Mouse (Mus musculus): Measurements from ENCODE around the gene Pds5b.
A peak's percentile ranks its signal among the peaks of the same experiment; 100 is the strongest.
"Not testable (repeated sequence)": the region's sequence is repeated elsewhere in the genome, so short reads cannot be mapped to it uniquely, and the experiment has no call there.

Pds5b gene

DNA sequence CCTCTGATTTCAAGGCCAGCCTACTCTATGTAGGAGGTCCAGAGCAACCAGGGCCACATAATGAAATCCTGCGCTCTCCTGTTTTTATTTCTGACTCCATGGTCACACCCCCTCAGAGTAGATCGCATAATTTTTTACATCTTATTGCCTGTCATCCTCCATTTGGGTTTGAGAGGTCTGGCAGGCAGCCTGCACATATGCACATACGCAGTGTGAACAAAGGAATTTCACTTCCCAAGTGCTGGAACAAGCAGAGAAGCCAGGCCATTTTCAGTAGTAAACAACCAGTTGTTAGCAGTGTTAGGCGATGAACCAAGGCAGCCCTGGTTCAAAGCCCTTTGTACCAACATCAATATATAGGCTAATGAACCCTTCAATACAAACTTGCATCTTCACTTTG is 147.6 kb downstream of the Pds5b start:
- DNase-seq (ENCODE audit: low read depth, low spot score), result no peak

DNA sequence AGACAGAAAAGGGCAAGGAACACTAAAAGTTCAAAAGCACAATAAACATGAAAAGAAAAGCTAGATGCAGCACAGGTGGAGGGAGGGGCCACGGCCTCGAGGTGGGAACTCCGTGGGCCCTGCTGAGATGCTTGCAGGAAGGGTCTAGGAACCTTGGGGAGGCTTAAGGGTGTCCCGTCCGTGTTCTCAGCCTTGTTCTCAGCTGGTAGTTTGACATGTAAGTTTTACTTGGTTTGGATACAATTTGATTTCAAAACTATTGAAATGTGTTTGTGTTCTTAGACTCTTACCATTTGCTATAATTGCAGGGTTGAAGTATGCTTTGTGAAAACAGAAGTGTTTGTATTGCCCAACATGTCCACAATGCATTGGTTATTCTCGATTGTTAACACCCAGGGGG is 149.2 kb downstream of the Pds5b start:
- DNase-seq (ENCODE audit: low read depth, low spot score), result no peak

DNA sequence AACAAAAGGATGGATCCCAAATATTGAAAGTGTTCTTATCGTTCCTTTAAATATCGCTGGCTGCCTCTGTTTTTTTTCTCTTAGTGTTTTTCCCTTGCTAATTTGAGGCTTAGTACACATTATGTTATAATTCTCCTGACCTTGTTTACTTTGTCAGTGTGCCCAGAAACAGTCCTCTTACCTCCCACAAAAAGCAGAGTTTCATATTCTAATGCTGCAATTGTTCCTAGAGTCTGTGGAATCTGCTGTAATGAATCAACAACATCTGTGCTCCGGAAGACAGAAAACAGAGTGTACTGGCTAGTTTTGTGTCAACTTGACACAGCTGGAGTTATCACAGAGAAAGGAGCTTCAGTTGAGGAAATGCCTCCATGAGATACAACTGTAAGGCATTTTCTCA is 149.8 kb downstream of the Pds5b start:
- DNase-seq (ENCODE audit: low read depth, low spot score), result peak; percentile 86

DNA sequence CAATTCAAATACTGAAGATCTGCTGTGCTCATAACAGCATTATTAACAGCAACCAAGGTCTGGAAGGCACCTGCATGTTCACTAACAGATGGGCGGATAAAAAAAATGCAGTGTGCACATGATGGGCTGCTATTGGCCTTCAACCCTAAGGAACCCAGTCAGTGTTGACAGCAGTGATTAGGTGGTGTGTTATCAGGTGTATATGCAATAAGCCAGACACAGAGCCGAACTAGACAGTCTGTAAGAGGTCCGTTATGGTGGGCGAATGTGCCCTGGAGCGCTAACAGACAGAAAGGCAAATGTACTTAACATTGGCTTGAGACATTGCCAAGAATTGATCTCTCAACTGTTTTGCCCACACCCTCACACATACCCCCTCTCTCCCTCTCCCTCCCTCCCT is 156.0 kb downstream of the Pds5b start:
- no peak for DNase-seq (ENCODE audit: low read depth, low spot score)

DNA sequence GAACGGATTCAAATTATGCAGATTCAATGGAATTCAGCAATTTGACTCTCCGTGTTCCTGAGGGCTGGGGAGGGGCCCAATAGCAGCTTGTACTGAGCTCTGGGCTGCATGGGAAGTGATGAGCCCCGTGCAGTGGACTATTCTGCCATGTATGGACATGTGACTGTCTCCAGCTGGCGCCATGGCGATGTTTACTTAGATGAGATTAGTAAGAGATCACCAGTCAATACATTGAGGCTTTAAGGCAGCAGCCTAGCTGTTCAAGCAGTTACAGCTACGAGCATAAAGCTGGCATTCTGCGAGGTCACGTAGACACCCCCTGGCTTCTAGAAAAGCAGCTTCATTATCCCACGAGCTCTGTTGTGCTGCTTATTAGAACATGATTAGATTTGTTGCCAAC is 157.2 kb downstream of the Pds5b start:
- DNase-seq (ENCODE audit: low read depth, low spot score), result no peak

DNA sequence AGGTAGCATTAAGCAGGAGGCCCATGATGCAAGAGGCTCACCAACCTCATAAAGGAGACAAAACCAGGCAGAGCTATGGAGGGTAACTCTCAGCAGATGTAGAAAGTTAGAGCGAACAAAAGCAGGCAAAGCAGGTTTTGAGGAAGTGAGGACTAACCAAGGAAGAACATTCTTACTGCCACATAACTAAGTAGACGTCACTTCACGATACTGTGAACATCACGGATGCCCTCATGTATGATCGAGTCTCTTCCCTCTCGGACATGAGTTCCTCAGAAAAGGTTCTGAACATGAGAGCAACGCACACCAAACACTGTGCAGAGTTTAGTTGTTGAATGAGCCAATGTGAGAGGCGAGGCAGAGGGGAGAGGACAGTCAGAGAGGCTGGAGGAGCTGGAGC is 163.2 kb downstream of the Pds5b start:
- DNase-seq (ENCODE audit: low read depth, low spot score), result no peak

DNA sequence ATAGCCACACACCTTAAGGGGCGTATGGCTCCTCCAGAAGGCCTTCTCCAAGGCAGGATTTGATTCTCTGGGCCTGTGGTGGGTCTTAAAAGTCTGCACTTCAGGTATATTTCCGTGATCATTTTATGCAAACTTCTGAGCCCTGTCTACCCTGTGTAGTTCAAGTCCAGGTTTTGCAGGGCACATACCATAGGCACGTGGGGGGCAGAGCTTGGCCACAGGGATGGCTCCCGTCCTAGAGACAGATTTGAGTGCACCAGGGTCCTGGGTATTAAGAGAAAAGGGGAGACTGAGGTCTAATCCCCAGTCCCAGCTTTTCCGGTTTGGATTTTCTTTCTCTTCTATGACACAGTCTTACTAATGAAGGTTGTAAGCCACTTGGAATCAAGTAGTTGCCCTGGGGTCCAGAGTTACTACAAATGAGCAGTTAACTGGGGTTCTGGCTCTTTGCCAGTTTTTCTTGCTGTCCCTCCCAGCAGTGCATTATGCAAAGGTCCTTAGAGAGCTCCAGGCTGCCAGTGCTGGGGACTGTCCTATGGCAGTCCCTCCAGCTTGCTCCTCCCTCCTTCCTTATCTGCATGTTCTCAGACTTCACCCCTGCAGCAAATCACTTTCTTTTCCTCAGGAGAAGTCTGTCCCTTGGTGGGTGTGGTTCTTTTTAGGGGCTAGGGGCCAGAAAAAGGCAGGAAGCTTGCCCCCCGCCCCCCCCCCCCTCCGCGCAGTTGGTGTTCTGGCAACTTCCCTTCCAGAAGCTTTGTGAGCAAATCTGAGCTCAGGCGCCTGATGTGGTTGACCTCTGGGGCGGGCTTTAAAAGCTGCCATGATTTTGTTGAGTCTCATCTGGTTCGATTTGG is 166.4 kb downstream of the Pds5b start:
- no peak for DNase-seq (ENCODE audit: low read depth, low spot score)

DNA sequence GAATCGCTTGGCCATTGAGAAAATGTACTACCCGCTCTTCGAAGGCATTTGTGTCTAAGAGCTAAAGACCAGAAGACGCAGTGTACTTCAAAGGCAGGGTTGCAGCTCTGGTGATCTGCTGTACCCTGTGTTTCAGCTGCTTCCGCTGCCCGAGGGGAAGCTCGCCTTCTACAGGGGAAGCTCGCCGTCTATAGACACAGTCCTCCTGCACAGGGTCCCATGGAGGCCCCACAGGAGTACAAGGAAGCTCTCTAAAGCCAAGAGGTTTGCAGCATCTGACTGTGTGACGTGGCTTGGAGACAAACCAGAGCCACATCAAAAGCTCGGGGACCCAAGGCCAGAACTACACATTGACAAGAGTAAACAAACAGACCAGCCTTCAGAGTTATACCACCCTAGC is 167.1 kb downstream of the Pds5b start:
- DNase-seq (ENCODE audit: low read depth, low spot score), result no peak

DNA sequence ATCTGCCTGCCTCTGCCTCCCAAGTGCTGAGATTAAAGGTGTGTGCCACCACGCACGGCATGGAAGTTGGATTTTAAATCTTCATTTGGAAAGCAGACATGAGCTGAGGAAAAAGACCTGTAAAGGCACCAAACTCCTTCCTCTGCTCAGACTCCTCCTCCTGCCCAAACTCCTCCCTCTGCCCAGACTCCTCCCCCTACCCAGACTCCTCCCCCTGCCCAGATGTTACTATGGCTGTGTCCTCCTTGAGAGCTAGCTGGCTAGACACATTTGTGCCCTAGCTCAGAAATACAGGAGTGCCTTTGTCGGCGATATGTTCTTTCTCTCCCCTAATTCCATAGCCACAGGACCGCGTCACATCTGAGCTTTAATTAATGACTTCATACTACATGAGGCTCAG is 172.4 kb downstream of the Pds5b start:
- no peak for DNase-seq (ENCODE audit: low read depth, low spot score)

DNA sequence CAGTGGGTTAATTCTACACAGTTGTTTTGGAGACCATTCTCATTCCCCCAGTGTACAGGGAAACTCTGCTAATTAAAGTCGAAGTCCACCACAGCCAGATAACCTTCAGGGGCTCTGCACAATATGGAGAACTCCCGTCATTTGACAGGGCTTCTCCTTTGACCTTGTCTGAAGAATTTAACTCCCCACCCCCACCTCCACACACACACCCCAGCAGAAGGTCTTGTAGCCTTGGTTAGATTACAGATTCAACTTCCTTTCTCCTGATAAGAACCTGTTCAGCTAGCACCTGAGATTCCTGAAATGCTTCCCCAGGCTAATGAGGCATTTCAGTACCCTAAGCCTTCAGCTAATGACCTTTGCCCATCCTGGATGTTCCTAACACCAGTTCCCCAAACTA is 177.3 kb downstream of the Pds5b start:
- no peak for DNase-seq (ENCODE audit: low read depth, low spot score)

DNA sequence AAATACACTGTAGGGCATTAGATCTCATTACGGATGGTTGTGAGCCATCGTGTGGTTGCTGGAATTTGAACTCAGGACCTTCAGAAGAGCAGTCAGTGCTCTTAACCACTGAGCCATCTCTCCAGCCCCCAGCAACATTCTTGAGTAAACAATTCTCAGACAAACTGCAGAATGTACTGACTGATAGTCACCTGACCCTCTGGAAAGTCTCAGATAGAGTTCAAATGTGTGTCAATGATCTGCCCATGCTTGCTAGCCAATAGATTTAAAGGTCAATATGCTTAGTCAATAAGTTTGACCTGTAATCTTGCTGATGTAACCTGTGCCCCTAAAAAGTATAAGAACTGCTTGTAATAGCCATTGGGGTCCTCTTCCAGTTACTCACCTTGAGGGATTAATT is 178.6 kb downstream of the Pds5b start:
- not testable (repeated sequence) for DNase-seq (ENCODE audit: low read depth, low spot score)

DNA sequence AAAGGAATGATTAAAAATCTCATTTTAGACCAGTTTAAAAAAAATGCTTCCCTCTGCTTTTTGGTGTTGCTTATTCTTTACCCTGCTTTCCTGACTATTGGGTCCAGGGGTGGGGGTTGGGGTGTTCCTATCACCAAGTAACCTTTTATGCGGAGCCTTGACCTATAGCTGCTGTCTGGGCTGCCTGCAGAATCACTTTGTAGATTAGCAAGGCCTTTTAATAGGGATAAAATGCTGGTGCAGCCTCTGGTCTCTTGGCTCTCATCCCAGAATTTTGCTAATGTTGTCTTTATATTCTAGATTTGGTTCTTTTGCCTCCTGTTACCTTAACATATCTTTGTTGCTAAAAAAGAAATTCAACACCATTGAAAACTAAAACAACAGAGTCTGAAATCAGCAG is 181.0 kb downstream of the Pds5b start:
- peak; percentile 35 for DNase-seq (ENCODE audit: low read depth, low spot score)

DNA sequence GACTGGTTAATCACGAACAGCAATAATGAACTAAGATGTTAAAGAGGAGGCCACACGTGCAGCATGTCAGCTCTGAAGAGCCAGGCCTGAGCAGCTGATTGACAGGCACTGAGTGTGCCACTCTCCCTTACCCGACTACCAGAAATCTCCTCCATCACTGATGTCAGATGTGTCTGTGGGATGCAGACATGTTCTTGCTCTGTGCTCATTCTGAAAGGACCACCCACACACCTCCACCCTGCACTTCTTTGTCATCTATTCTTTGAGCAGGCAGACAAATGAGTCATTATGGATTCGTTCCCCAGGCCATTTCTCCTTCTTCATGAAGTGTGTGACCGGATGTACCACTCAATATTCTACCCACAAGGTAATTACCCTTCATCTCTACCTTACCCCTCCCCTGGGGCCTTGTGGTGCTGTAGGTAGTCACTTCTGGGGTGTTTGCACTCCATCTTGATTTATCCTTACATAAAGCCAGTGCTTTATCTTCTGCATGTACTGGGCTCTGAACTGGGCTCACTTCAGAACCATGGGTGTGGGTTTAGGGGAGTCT is 186.2 kb downstream of the Pds5b start:
- DNase-seq (ENCODE audit: low read depth, low spot score), result peak; percentile 33

Measured in 3T3-L1 (cell line).